Mouse (Mus musculus): Measurements from ENCODE around the gene Oprl1. TPM values are rescaled to one million over a fixed set of nuclear protein-coding genes. Genes with fewer than 3 reads are reported as not detected.

Gene Oprl1
- polyA plus RNA-seq, 1 experiment, result not detected

GRCm38 (mm10) chr2:181687586-181687985 lies 27.2 kb upstream of the Oprl1 start:
- peaks cover 4% of the 10 kb centered on the region; the same call in 1 of the 2 replicates for H3K36me3 ChIP-seq (ENCODE audit: control insufficient read depth)
- no peaks in the 10 kb centered on the region for H3K9me3 ChIP-seq (ENCODE audit: control insufficient read depth, low read length)
- H3K4me3 ChIP-seq (replicated peaks), result no peak overlapping the region
- H3K27me3 ChIP-seq (ENCODE audit: control insufficient read depth), result peaks cover 4% of the 10 kb centered on the region
- H3K4me1 ChIP-seq (ENCODE audit: control insufficient read depth), result no peaks in the 10 kb centered on the region
- TF ChIP-seq GATA1 (IDR thresholded peaks at IDR 0.05; ENCODE audit: low read length), result no peak
- TF ChIP-seq TAL1 (IDR thresholded peaks at IDR 0.05; ENCODE audit: low read length), result no peak

DNA sequence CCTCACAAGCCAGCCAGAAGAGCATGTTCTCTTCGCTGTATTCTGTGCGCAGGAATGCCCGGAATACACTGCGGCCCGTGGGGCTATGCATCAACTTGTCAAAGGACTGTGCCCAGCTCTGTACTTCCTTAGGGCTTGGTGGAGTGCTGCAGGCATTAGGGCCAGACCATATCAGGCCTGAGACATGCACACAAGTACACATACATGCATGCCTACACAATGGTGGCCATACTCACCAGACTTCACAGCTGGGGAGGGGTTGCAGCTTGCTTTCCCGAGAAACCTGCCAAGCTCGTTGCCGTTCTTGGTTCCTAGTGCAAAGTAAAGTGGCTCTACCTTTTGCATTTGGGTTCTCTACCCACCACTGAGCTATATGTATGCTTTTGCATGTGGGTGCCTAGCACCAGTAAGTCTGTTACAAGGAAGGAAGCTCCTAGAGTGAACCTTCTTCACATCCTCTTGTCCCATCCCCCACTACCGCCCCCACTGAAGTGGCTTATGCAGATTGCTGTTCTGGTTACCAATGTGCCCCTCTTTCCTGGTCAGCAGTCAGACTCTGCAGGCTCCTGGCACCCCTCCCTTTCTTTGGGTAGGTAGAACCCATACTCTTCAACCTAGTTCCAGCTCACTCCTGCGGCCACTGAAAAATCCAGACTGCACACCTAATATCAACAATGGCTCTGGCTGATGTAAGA lies 25.2 kb upstream of the Oprl1 start:
- TF ChIP-seq GATA1 (IDR thresholded peaks at IDR 0.05; ENCODE audit: low read length), result no peak
- no peak for TF ChIP-seq TAL1 (IDR thresholded peaks at IDR 0.05; ENCODE audit: low read length)
- no peaks in the 10 kb centered on the region for H3K9me3 ChIP-seq (ENCODE audit: control insufficient read depth, low read length)
- H3K4me3 ChIP-seq (replicated peaks), result no peak overlapping the region
- peaks cover 24% of the 10 kb centered on the region for H3K27me3 ChIP-seq (ENCODE audit: control insufficient read depth)
- peaks cover 4% of the 10 kb centered on the region; the same call in 1 of the 2 replicates for H3K36me3 ChIP-seq (ENCODE audit: control insufficient read depth)
- H3K4me1 ChIP-seq (ENCODE audit: control insufficient read depth), result peaks cover 11% of the 10 kb centered on the region

DNA sequence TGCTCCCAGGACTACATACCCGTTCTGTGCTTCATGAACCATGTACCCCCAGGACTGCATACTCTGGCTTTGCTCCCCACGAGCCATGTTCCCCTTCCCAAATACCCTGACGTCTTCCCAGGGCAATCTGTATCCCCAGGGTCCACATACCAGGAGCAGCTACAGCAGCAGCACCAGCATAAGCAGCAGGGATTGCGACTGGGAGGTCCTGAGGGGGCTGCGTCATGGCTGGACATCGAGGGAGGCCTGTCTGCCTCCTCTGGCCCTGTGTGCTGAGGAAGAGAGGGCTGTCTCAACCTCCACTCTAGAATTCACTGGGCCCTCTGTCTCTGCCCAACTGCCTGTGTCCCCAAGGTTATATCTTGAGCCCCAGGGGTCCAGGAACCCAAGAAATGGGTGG lies 23.7 kb upstream of the Oprl1 start:
- Histone ChIP-seq H3K9me3 (ENCODE audit: control insufficient read depth, low read length) (no peaks in the 10 kb centered on the region), H3K36me3 (ENCODE audit: control insufficient read depth) (peaks cover 4% of the 10 kb centered on the region; the same call in 1 of the 2 replicates), H3K4me3 (replicated peaks) (no peak overlapping the region), H3K27me3 (ENCODE audit: control insufficient read depth) (peaks cover 30% of the 10 kb centered on the region), H3K4me1 (ENCODE audit: control insufficient read depth) (peaks cover 11% of the 10 kb centered on the region)
- TF ChIP-seq TAL1 (IDR thresholded peaks at IDR 0.05; ENCODE audit: low read length) (no peak), GATA1 (IDR thresholded peaks at IDR 0.05; ENCODE audit: low read length) (no peak)

- H3K36me3 ChIP-seq (ENCODE audit: control insufficient read depth), result peaks cover 4% of the 10 kb centered on the region; the same call in 1 of the 2 replicates
- no peaks in the 10 kb centered on the region for H3K9me3 ChIP-seq (ENCODE audit: control insufficient read depth, low read length)
- peaks cover 11% of the 10 kb centered on the region for H3K4me1 ChIP-seq (ENCODE audit: control insufficient read depth)
- H3K27me3 ChIP-seq (ENCODE audit: control insufficient read depth), result peaks cover 30% of the 10 kb centered on the region
- TF ChIP-seq GATA1 (IDR thresholded peaks at IDR 0.05; ENCODE audit: low read length), result no peak
- TF ChIP-seq TAL1 (IDR thresholded peaks at IDR 0.05; ENCODE audit: low read length), result no peak
- H3K4me3 ChIP-seq (replicated peaks), result no peak overlapping the region
Measured at GRCm38 (mm10) chr2:181691571-181691970, 23.2 kb upstream of the Oprl1 start.

DNA sequence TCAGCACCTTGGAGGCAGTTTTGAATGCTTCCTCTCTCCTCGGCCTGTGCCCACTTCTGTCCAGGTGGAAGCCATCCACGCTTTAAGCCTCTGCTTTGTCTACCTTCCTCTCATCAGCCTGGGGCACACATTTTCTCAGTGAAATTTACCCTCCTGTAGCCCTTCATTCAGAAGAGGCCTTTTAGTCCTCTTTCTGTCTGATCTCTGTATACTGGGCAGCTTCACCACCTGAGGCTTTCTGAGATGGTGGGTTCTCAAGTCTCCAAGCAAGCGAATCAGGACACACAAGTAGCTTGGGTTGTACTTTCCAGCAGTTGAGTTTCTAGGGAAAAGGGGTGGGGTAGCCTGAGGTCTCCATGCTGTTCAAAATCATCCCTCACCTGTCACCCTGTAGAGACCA lies 22.5 kb upstream of the Oprl1 start:
- Histone ChIP-seq H3K9me3 (ENCODE audit: control insufficient read depth, low read length) (no peaks in the 10 kb centered on the region), H3K4me1 (ENCODE audit: control insufficient read depth) (peaks cover 11% of the 10 kb centered on the region), H3K27me3 (ENCODE audit: control insufficient read depth) (peaks cover 30% of the 10 kb centered on the region), H3K36me3 (ENCODE audit: control insufficient read depth) (peaks cover 4% of the 10 kb centered on the region; the same call in 1 of the 2 replicates), H3K4me3 (replicated peaks) (no peak overlapping the region)
- TF ChIP-seq TAL1 (IDR thresholded peaks at IDR 0.05; ENCODE audit: low read length), result no peak
- no peak for TF ChIP-seq GATA1 (IDR thresholded peaks at IDR 0.05; ENCODE audit: low read length)

- TF ChIP-seq TAL1 (IDR thresholded peaks at IDR 0.05; ENCODE audit: low read length) (no peak), GATA1 (IDR thresholded peaks at IDR 0.05; ENCODE audit: low read length) (no peak)
- no peaks in the 10 kb centered on the region for H3K9me3 ChIP-seq (ENCODE audit: control insufficient read depth, low read length)
- H3K27me3 ChIP-seq (ENCODE audit: control insufficient read depth), result peaks cover 30% of the 10 kb centered on the region
- H3K4me3 ChIP-seq (replicated peaks), result peak within 1 kb of the TSS; percentile 57
- H3K4me1 ChIP-seq (ENCODE audit: control insufficient read depth), result peaks cover 11% of the 10 kb centered on the region
- H3K36me3 ChIP-seq (ENCODE audit: control insufficient read depth), result peaks cover 4% of the 10 kb centered on the region; the same call in 1 of the 2 replicates
Measured at GRCm38 (mm10) chr2:181693339-181694280, 21.2 kb upstream of the Oprl1 start, which contains the start of gene Rgs19. Gene Rgs19, minus strand, starts transcription at chr2:181693977.

- Histone ChIP-seq H3K9me3 (ENCODE audit: control insufficient read depth, low read length) (no peaks in the 10 kb centered on the region), H3K4me1 (ENCODE audit: control insufficient read depth) (peaks cover 11% of the 10 kb centered on the region), H3K36me3 (ENCODE audit: control insufficient read depth) (no peaks in the 10 kb centered on the region), H3K4me3 (replicated peaks) (no peak overlapping the region), H3K27me3 (ENCODE audit: control insufficient read depth) (peaks cover 30% of the 10 kb centered on the region)
- no peak for TF ChIP-seq GATA1 (IDR thresholded peaks at IDR 0.05; ENCODE audit: low read length)
- no peak for TF ChIP-seq TAL1 (IDR thresholded peaks at IDR 0.05; ENCODE audit: low read length)
Measured at GRCm38 (mm10) chr2:181694581-181694980, 20.2 kb upstream of the Oprl1 start.

DNA sequence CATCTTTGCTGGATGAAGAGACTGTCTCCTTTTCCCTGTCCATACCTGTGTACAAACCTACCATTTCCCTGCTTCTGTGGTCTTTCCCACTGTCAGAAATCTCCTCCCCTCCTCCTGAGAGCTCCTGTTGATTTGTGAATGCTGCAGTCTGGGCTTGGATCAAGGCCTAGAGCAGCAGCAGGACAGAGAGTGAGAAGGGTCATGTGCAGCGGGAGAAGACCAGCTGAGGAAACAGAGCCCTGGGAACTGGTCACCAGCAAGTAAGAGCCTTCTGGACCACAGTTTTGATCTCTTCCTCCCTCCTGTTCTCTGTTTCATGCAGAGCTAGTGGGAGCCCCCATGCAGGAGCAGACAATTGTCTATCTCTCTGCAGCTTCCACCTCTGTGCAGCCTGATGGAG lies 19.0 kb upstream of the Oprl1 start:
- Histone ChIP-seq H3K4me3 (replicated peaks) (no peak overlapping the region), H3K36me3 (ENCODE audit: control insufficient read depth) (no peaks in the 10 kb centered on the region), H3K4me1 (ENCODE audit: control insufficient read depth) (peaks cover 11% of the 10 kb centered on the region), H3K9me3 (ENCODE audit: control insufficient read depth, low read length) (no peaks in the 10 kb centered on the region), H3K27me3 (ENCODE audit: control insufficient read depth) (peaks cover 30% of the 10 kb centered on the region)
- TF ChIP-seq GATA1 (IDR thresholded peaks at IDR 0.05; ENCODE audit: low read length), result no peak

Data from erythroblast, embryonic 14.5 days (primary cell).